Mouse (Mus musculus) E14TG2a.4 (cell line): ENCODE results near the gene Plau.

Experiments used
- H3K27me3 ChIP-seq: 2 replicates; pipeline ENCODE4 v1.6.1; 2014; ENCODE audit warnings: low read length, control low read depth; ENCODE audit not compliant: insufficient read depth
- H3K36me3 ChIP-seq: 2 replicates; pipeline ENCODE4 v1.6.1; 2014; ENCODE audit warnings: low read length, control low read depth; ENCODE audit not compliant: insufficient read depth
- H3K4me1 ChIP-seq: replicated peaks from 2 replicates; pipeline ENCODE4 v1.6.1; 2014; ENCODE audit warnings: low read depth, low read length, control low read depth
- H3K4me3 ChIP-seq: replicated peaks from 2 replicates; pipeline ENCODE4 v1.5.1; 2014; ENCODE audit warnings: mild to moderate bottlenecking, low read length
- H3K9me3 ChIP-seq: 2 replicates; pipeline ENCODE4 v1.6.1; 2014; ENCODE audit warnings: low read length, control low read depth
- CTCF ChIP-seq: conservative IDR thresholded peaks from 2 replicates; pipeline ENCODE4 v1.5.1; 2014; ENCODE audit warnings: low read length
- NANOG ChIP-seq: IDR thresholded peaks from 2 replicates; pipeline ENCODE4 v1.6.1; 2014; ENCODE audit warnings: borderline replicate concordance, low read length, mixed read lengths
- POU5F1 ChIP-seq: IDR thresholded peaks from 2 replicates; pipeline ENCODE4 v1.6.1; 2014; ENCODE audit warnings: low read length, borderline replicate concordance

The Plau gene

DNA sequence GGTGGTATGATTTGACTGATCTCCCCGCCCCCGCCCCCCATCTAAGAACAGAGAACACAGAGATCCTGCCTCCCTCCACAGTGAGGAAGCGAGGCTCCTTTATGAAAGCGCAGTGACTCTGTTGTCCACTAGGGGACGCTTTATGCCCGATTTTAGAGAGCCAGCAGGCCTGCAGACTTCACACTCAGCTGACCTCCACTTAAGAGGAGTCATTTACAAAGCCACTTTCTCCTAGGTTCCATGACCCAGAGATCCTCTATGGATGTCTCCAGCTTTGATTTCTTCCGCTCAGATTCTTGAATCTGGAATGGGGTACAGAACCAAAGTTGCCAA is 32.9 kb upstream of the Plau start:
- no peak for TF ChIP-seq NANOG
- TF ChIP-seq CTCF, result peak; percentile 98
- TF ChIP-seq POU5F1, result no peak

DNA sequence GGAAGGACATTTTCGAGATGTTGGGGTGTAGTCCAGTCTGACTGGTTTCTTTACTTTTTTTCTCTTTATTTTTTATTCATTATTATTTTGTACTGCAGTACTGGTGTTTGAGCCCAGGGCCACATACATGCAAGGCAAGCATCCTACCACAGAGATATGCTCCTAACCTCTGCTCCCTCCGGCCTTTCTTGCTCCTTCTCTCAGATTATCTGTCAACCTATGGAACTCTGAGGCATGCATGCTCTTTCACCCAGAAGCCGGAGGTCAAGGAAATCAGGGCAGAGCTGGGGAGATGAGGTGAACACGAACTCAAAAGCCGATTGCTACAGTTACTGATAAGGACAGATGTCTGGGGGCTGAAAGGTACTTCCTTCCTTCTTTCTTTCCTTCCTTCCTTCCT is 32.0 kb upstream of the Plau start:
- no peaks in the 10 kb centered on the region for H3K36me3 ChIP-seq
- no peaks in the 10 kb centered on the region for H3K9me3 ChIP-seq
- H3K4me1 ChIP-seq, result peaks cover 19% of the 10 kb centered on the region
- H3K4me3 ChIP-seq, result no peak overlapping the region
- no peak for TF ChIP-seq POU5F1
- TF ChIP-seq NANOG, result no peak
- TF ChIP-seq CTCF, result no peak
- H3K27me3 ChIP-seq, result 0 out of 2 replicates have a peak, but pooled peaks cover 8% of the 10 kb centered on the region

More for the DNA sequence above, 32.9 kb upstream of the Plau start:
- Histone ChIP-seq H3K4me3 (no peak overlapping the region), H3K36me3 (no peaks in the 10 kb centered on the region), H3K4me1 (peaks cover 18% of the 10 kb centered on the region), H3K9me3 (no peaks in the 10 kb centered on the region), H3K27me3 (0 out of 2 replicates have a peak, but pooled peaks cover 8% of the 10 kb centered on the region)

DNA sequence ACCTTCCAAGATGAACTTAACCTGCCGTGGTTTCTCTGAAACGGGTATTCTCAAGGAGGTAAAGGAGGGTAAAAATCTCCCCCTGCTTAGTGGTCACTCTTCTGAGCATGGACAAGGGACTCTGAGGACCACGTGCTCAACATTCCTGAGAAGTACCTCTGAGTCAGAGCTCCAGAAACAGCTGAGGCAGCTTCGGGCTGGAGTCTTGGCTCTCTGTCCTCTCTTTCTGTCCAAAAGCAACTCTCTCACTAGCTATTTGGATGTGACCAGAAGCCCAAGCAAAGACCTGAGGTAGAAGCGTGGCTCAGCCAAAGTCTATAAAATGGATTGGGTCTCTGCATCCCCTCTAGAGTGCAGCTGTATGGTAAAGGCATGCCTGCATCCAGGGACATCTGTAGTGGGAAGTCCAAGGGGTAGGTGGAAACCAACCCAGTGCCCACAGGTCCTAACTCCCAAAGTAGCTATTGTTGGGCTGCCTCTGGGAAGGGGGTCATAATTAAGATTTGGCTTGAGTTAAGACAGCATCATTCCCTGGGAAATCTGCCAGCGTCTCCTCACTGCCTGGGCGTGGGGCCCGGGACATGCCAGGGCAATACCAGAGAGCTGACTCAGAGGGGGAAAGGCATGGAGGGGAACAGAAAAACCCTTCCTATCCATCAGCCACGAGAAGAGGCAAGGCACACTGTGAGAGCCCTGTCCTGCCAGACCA is 31.3 kb upstream of the Plau start:
- Histone ChIP-seq H3K4me3 (no peak overlapping the region), H3K36me3 (no peaks in the 10 kb centered on the region), H3K9me3 (no peaks in the 10 kb centered on the region), H3K27me3 (0 out of 2 replicates have a peak, but pooled peaks cover 8% of the 10 kb centered on the region), H3K4me1 (peaks cover 19% of the 10 kb centered on the region)
- TF ChIP-seq CTCF (no peak), NANOG (no peak), POU5F1 (no peak)

DNA sequence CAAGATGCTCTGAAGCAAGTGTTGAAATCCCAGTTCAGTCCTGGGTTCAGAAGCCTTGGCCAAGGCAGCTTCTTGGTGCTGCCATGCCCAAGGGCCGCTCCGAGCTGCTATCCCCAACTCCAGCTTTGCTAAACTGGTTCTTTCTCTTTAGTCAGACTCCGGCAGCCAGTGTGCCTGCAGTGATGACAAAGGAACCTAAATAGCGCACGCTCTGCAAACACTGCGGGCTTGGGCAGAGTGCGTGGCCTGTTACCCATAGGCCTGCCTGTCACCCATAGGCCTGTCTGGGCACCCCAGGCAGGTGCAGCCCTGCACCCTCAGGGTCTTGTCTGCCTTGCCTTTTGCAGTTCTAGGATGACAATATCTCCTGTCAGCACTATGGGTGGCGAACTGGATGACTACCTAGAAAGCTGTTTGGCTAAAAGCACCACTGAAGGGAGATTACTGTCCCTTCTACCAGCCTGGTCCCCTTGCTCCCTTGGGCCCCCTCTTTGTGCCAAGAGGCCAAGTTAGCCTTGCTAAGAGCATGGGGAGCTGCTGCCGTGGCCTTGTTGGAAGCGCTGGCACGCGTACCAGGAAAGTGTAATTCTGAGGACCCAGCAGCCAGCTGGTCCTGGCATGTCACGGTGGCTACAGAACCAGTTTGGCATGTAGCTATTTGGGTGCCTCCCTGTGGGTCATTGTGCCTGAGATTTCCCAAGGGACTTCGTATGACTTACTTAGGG is 30.2 kb upstream of the Plau start:
- H3K4me1 ChIP-seq, result peaks cover 20% of the 10 kb centered on the region
- TF ChIP-seq NANOG, result no peak
- no peaks in the 10 kb centered on the region for H3K36me3 ChIP-seq
- no peaks in the 10 kb centered on the region for H3K9me3 ChIP-seq
- H3K4me3 ChIP-seq, result peak overlapping the region; percentile 35
- 0 out of 2 replicates have a peak, but pooled peaks cover 4% of the 10 kb centered on the region for H3K27me3 ChIP-seq

DNA sequence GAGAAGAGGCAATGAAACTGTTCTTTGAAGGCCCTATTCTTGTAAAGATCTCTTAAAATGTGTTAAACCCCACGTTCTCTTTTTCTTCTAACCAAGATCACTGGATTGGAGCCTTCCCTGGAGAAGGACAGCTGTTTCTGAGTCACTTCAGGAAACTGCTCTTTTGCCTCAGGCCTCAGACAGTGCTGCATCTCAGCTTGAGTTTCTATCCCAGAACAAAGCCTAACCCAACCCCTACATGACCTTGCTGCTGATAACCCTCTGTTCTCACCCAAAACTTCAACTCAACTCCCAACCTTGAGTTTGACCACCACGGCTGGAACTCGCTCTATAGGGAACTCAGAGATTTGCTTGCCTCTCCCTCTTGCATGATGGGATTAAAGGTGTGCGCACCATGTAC is 27.1 kb upstream of the Plau start:
- peaks cover 32% of the 10 kb centered on the region for H3K4me1 ChIP-seq
- no peaks in the 10 kb centered on the region for H3K9me3 ChIP-seq

DNA sequence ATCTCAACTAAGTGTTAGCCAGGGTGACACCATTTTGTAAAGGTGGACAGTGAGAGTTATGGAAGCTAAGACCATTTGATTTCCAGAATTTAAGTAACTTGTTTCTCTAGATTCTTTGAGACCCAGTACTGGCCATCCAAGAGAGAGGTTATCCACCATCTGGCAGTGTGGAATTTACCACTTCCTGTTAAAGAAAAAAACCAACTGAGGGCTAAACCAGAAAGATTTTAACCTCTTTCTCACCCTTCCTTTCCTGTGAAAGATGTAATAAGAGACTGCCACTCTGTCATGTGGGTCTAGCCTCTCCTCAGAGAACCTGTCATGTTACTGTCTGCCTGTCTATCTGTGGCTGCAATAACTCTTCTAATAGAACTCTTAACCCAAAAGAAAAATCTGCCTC is 26.6 kb upstream of the Plau start:
- Histone ChIP-seq H3K4me3 (no peak overlapping the region), H3K4me1 (peaks cover 32% of the 10 kb centered on the region), H3K27me3 (0 out of 2 replicates have a peak, but pooled peaks cover 4% of the 10 kb centered on the region), H3K36me3 (no peaks in the 10 kb centered on the region), H3K9me3 (no peaks in the 10 kb centered on the region)
- no peak for TF ChIP-seq CTCF
- no peak for TF ChIP-seq NANOG
- no peak for TF ChIP-seq POU5F1

More for the DNA sequence above, 27.1 kb upstream of the Plau start:
- no peak overlapping the region for H3K4me3 ChIP-seq
- no peaks in the 10 kb centered on the region for H3K36me3 ChIP-seq
- H3K27me3 ChIP-seq, result 0 out of 2 replicates have a peak, but pooled peaks cover 4% of the 10 kb centered on the region
- TF ChIP-seq NANOG, result no peak
- TF ChIP-seq POU5F1, result no peak
- TF ChIP-seq CTCF, result no peak

DNA sequence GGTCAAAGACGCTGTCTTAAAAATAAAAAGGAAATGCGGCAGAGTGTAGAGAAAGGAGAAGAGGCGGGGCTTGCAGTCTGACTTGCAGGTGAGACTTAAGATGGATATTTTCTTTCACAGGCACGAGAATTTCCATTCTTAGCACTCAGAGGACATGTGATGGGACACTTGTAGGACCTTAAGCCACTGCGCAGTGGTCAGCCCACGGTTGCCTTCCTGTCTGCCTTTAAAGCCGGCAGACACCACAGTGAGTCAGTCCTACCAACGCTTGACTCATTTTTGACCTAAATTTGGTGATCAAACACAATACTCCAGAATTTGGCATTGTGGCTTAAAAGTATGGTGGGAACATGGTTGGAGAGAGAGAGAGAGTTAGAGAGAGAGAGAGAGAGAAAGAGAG is 25.2 kb upstream of the Plau start:
- TF ChIP-seq POU5F1 (no peak), NANOG (no peak), CTCF (no peak)
- Histone ChIP-seq H3K9me3 (no peaks in the 10 kb centered on the region), H3K36me3 (no peaks in the 10 kb centered on the region), H3K27me3 (no peaks in the 10 kb centered on the region), H3K4me3 (no peak overlapping the region), H3K4me1 (peaks cover 19% of the 10 kb centered on the region)

DNA sequence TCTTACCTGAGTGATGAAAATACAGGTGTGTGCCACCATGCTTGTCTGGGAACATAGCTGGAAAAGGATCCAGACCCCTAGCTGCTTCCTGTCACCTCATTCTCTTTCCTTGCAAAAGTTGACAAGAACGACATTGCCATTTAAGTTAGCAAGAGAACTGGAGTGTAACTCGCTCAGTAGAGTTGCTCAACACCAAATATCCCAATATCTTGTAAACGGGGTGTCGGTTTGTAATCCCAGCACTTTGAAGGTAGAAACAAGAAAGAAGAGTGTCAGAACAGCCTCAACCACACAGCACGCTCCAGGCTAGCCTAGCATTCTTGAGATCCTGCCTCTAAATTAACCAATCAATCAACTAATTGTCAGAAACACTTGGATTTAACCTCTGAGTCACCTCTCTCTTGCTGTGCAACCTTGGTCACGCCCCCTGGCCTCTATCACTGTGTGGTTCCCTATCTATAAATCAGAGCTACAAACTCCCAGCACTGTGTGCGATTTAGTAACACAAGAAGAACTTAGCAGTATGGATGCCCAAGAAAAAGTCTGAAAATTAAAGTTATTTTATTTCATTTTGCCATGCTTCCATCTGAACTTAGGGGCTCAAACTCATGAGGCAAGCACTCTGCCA is 24.6 kb upstream of the Plau start:
- Histone ChIP-seq H3K36me3 (no peaks in the 10 kb centered on the region), H3K27me3 (no peaks in the 10 kb centered on the region), H3K9me3 (peaks cover under 1% of the 10 kb centered on the region; the same call in 1 of the 2 replicates), H3K4me1 (peaks cover 15% of the 10 kb centered on the region), H3K4me3 (no peak overlapping the region)
- no peak for TF ChIP-seq POU5F1
- no peak for TF ChIP-seq CTCF
- TF ChIP-seq NANOG, result no peak; the same call in 1 of the 2 replicates

DNA sequence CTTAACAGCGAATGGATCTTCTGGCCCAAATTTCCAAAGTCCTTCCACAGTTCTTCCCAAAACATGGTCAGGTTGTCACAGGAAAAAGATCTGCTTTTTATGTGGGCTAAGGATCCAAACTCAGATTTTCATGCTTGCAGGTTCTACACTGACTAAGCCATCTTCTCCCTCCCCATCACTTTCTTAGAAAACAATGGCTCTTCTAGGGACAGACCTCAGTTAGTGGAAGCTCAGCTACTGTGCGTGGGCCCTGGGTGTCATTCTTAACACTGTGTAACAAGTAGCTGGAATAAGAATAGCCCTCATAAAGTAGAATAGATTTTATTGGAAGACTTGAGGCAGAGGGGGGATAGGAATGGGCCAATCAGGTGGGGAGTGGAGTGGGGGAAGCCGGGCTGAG is 21.0 kb upstream of the Plau start:
- Histone ChIP-seq H3K36me3 (no peaks in the 10 kb centered on the region), H3K4me3 (no peak overlapping the region), H3K4me1 (peaks cover 13% of the 10 kb centered on the region), H3K27me3 (no peaks in the 10 kb centered on the region), H3K9me3 (peaks cover 4% of the 10 kb centered on the region; the same call in 1 of the 2 replicates)
- TF ChIP-seq POU5F1 (no peak), NANOG (no peak), CTCF (no peak)
